Mouse (Mus musculus) liver, adult (tissue): ENCODE data around the gene Baiap2.

Source experiments
- GATA4 ChIP-seq: IDR thresholded peaks from 2 replicates; pipeline ENCODE4 v1.6.1; 2014; ENCODE audit warnings: mild to moderate bottlenecking, low read length; ENCODE audit not compliant: insufficient replicate concordance

Baiap2 gene

GRCm38 (mm10) chr11:120008956-120009355 is 66.4 kb downstream of the Baiap2 start:
- TF ChIP-seq GATA4: no peak

GRCm38 (mm10) chr11:120009937-120010336 is 67.4 kb downstream of the Baiap2 start:
- TF ChIP-seq GATA4: no peak

GRCm38 (mm10) chr11:120011114-120011760 is 68.7 kb downstream of the Baiap2 start:
- no peak for TF ChIP-seq GATA4

- TF ChIP-seq GATA4: no peak
Measured at GRCm38 (mm10) chr11:120011761-120012560, 69.4 kb downstream of the Baiap2 start.

GRCm38 (mm10) chr11:120012702-120013101 is 70.1 kb downstream of the Baiap2 start:
- no peak for TF ChIP-seq GATA4

- peak; percentile 51; the same call in 1 of the 2 replicates for TF ChIP-seq GATA4
Measured at GRCm38 (mm10) chr11:120013174-120013711, 70.7 kb downstream of the Baiap2 start.

DNA sequence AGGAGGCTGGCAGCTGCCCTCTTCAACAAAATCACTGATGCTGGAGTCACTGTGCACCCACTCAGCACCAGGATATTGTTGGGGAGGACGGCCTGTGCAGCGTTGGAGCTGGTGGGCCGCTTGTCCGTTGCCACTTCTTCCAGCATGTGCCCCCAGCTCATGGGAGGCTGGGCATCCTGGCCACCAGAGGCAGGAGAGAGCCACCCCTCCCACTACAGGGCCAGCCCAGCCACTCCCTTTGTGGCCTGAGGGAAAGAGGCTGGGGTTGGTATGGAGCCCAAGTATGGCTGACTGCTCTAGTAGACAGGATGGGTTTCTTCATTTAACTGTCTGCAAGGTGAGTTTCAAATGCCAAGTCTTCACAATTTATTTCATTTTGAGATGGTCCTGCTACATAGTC is 72.2 kb downstream of the Baiap2 start:
- TF ChIP-seq GATA4: no peak

GRCm38 (mm10) chr11:120017011-120017410 is 74.4 kb downstream of the Baiap2 start:
- no peak for TF ChIP-seq GATA4

GRCm38 (mm10) chr11:120019542-120020440 is 77.2 kb downstream of the Baiap2 start:
- no peak for TF ChIP-seq GATA4

- TF ChIP-seq GATA4: no peak
Measured at GRCm38 (mm10) chr11:120021367-120021766, 78.8 kb downstream of the Baiap2 start.

DNA sequence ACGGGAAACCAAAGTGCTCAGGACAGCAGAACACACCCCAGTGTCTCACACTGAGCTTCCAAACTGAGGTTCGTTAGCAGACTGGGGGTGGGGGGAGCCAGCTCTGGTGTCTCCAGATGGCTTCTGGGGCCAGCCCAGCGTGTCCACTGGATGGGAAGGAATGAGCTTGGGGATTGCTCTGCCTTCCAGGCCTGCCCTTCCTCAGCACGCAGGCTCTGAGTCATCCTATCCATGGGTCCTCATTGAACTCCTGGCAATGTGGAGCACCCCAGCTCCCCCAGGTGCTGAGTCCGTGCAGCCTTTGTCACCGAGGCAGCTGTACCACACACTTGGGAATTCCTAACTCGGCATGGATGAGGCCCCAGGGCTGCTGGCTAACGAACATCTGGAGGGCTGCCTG is 79.7 kb downstream of the Baiap2 start:
- TF ChIP-seq GATA4: no peak

DNA sequence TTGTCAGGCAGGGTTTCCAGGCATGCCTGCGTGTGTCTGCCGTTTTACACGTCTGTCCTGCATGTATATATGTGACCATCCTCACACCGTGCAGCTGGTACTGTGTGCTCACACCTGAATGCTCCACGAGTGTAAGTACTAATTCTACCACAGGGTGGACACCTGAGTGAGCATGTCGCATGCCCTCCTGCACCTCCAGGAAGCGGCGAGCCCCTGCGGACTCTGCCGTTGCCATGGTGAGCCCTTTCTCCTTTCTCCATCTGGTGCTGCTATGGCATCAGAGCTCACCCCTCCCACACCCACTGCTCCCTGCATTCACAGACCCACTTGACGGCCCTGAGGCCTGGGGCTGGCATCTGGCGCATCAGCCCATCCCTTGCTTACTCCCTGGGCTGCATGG is 80.3 kb downstream of the Baiap2 start:
- TF ChIP-seq GATA4: no peak

DNA sequence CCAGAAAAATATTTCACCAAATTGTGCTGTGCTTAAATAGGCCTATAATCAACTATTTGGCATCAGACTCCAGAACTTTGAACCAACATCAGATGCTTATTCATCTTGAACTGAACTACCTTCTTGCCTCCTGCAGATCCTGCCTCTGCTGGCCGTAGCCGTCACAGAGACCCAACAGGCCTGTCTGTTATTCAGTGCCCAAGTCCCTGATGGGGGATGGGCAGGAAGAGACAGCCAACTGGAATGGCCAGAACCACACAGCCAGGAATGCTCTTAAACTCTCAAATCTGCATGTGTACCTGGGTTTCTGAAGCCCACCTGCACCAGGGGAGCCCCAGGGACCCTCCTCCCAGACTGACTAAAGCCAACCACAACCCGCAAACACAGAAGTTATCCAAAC is 84.4 kb downstream of the Baiap2 start:
- no peak for TF ChIP-seq GATA4

DNA sequence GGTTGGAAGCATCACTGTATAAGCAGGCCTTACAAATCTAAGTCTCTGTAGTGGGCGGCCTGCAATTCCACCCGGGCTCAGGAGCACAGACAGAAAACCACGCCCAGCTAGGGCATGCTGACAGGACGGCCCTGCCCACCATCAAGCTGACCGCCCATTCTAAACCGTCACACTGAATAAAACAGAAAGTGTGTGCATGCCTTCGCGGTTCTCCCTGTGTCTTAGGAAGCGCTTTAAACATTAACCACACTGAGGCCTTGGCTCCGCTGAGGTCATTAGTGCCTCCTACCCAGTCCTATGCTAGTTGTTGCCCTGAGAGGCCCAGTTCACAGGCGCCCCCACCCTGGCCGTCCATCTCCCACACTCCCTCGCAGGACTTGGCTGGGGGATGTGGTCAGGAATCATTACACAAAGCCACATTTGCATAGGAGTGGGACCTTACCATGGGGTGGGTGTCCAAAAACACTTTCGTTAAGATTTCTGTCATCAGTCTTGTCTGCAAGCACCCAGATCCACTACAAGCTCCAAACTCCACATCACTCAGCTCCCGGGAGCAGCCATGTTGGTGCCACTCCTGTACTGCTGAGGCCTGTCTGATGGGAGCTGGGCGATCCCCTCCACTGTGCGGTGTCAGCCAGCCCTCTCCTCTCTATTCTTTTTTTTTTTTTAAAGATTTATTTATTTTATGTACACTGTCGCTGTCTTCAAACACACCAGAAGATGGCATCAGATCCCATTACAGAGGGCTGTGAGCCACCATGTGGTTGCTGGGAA is 85.9 kb downstream of the Baiap2 start:
- TF ChIP-seq GATA4: no peak

DNA sequence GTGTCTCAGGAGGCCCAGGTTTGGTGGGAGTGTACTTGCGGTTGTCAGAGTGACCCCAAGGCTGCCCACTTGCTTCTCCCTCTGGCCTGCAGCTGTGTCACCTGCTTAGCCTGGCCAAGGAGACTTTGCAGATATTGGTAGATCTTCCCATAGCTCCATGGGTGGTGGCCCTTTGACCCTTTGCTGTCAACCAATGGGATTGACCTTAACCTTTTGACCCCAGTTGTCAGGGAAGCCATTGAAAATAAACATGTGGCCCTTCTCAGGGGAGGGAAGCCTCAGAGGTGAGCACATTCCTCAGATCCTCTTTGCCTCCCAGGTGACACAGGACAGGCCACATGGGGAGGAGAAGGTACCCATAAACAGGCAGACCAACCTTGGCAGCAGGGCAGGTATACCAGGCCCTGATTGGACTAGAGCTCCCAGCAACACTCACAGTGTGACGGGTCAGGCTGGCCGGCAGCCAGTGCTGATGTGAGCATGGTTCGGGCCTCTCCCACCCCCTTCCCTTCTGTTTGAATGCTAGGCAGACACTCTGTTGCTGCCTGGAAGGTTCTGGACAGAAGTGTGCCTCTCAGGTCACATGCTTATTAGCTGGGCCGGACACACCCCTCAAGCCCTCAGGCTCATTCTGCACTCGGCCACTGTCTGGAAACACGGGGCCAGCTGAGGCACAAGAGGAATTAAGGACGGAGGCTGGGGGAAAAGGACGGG is 87.0 kb downstream of the Baiap2 start:
- TF ChIP-seq GATA4: no peak
